Mouse (Mus musculus) lung, embryonic 14.5 days (tissue): ENCODE results near the gene Nudt9. TPM values are rescaled to one million over a fixed set of nuclear protein-coding genes. Genes with fewer than 3 reads are reported as not detected.

Experiments used
- ATAC-seq: fragments of 200-750 bp; cut with Nextera tagmentation; 2 replicates; pipeline ENCODE4 v1.8.0; 2017; ENCODE audit warnings: mild to moderate bottlenecking, moderate TSS enrichment, moderate library complexity; ENCODE audit not compliant: insufficient read depth
- DNase-seq: peaks from one replicate; pipeline ENCODE4 v3.0.0-alpha.2; 2015
- H3K27ac ChIP-seq: fragments of 300-500 bp; sonication (generic); 2 replicates; pipeline ENCODE4 v1.5.1; 2014; ENCODE audit warnings: low read depth, mild to moderate bottlenecking, moderate library complexity
- H3K27me3 ChIP-seq: fragments of 300-500 bp; sonication (generic); 2 replicates; pipeline ENCODE4 v1.6.1; 2014; ENCODE audit warnings: low read length, control low read depth; ENCODE audit not compliant: insufficient read depth
- H3K36me3 ChIP-seq: fragments of 300-500 bp; sonication (generic); 2 replicates; pipeline ENCODE4 v1.6.1; 2014; ENCODE audit warnings: control low read depth; ENCODE audit not compliant: insufficient read depth
- H3K4me1 ChIP-seq: fragments of 300-500 bp; sonication (generic); 2 replicates; pipeline ENCODE4 v1.6.1; 2014; ENCODE audit warnings: antibody characterized with exemption, control low read depth; ENCODE audit not compliant: insufficient read depth
- H3K4me2 ChIP-seq: fragments of 300-500 bp; sonication (generic); 2 replicates; pipeline ENCODE4 v1.6.1; 2014; ENCODE audit warnings: mild to moderate bottlenecking
- H3K4me3 ChIP-seq: fragments of 300-500 bp; sonication (generic); 2 replicates; pipeline ENCODE4 v1.5.1; 2014; ENCODE audit warnings: low read depth, low read length
- H3K9ac ChIP-seq: fragments of 300-500 bp; sonication (generic); 2 replicates; pipeline ENCODE4 v1.6.1; 2014
- H3K9me3 ChIP-seq: fragments of 300-500 bp; sonication (generic); 2 replicates; pipeline ENCODE4 v1.6.1; 2016; ENCODE audit warnings: low read depth, low read length, control low read depth
- CTCF ChIP-seq: IDR thresholded peaks from 2 replicates; pipeline ENCODE4 v1.5.1; 2016; ENCODE audit warnings: antibody characterized with exemption, low read depth
- WGBS: fragments of 180-500 bp; shearing (Covaris S2); extraction: QIAGEN DNeasy Blood & Tissue Kit; methylation state at CpG from one replicate; pipeline ENCODE4 v1.1.7; 2014; 5-methylcytosine and 5-hydroxymethylcytosine counted together
- microRNA-seq: library from miRNA; unstranded; fragments of <30 nt; microRNA quantifications from one replicate; pipeline ENCODE4, GENCODE M21; 2016; ENCODE audit warnings: borderline number of aligned reads
- polyA plus RNA-seq: library from polyadenylated mRNA; unstranded; fragments of >200 nt; fragmentation: Nextera tagmentation; extraction: Ambion mirVana; gene quantifications from 2 replicates; pipeline ENCODE4 v1.2.1, GENCODE M21; 2014

The Nudt9 gene
- polyA plus RNA-seq, 1 experiment from 2014 or later = 62.0 TPM

DNA sequence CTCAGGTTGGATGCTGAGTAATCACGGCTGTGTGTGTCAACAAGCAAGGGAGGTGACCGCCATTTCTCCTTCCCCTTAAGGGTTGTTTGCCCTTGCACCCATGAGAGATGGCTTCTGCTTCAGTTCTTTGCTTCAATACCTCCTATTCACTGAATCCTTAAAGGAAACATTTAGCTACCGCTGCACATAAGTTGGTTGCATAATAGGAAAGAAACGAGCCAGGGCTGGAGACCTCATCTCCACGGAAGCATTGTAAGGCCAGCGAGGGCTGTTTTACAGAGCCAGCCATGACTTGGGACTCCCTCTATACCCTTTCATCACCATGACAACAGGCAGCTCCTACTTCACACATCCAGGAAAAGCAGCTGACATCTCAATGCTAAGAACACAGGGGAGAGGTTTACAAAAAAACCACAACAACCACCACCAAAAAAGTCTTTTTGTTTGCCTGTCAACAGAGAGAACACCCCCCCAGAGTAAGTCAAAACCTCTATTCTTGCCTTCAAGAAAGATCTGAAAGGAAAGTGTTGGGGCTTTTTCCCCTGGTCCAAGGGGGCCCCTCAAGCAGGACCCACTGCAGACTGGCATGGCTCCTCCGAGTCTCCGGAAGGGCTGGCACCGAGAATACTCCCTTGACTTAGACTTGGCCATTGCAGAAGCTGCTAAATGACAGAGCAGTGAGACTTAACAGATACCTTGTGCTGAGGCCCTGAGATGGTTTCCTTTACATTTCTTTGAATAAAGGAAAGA lies 64.2 kb downstream of the Nudt9 start:
- peak overlapping the region; percentile 48 for H3K4me3 ChIP-seq
- DNase-seq (peak; percentile 69), ATAC-seq (no peak)
- H3K9ac ChIP-seq = peak overlapping the region; percentile 36
- H3K9me3 ChIP-seq = no peaks in the 10 kb centered on the region
- no peak for TF ChIP-seq CTCF
- H3K27me3 ChIP-seq = no peaks in the 10 kb centered on the region
- peak overlapping the region; percentile 56 for H3K4me2 ChIP-seq
- peaks cover 43% of the 10 kb centered on the region for H3K4me1 ChIP-seq
- H3K27ac ChIP-seq = peak overlapping the region; percentile 96
- WGBS = 26% methylated on average over 9 of the region's 9 CpGs
- no peaks in the 10 kb centered on the region for H3K36me3 ChIP-seq

- 3% methylated on average over 9 of the region's 9 CpGs for WGBS
- Histone ChIP-seq H3K4me1 (peaks cover 52% of the 10 kb centered on the region), H3K36me3 (no peaks in the 10 kb centered on the region), H3K27ac (peak overlapping the region; percentile 96), H3K9me3 (no peaks in the 10 kb centered on the region), H3K27me3 (no peaks in the 10 kb centered on the region), H3K9ac (peak overlapping the region; percentile 70), H3K4me2 (peak overlapping the region; percentile 56), H3K4me3 (peak overlapping the region; percentile 48)
- ATAC-seq (peak; percentile 60), DNase-seq (peak; percentile 83)
- 0 out of 2 replicates have a peak, but pooled peaks have one; percentile 26 for TF ChIP-seq CTCF
Observed at GRCm38 (mm10) chr5:104112016-104112415, 65.9 kb downstream of the Nudt9 start.

DNA sequence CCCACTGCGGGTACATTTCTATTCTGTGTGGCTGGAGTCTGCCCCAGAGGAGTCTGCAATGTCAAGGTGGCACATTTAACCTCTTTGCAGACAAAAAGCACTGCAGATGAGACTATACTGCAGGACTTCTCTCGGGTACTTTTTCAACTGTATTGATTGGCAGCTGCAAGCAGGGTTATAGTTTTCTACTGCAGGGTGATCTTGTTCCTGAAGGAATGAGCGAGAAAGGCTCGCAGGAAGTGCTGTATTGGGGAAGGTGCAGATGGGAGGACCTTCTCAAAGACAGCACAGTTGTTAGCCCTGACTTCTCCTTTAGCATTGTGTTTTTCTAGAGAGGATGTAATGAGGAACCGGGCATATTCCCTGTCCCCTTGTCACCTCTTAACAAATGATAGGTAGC lies 66.4 kb downstream of the Nudt9 start:
- Histone ChIP-seq H3K4me3 (peak overlapping the region; percentile 48), H3K9ac (peak overlapping the region; percentile 70), H3K9me3 (no peaks in the 10 kb centered on the region), H3K27me3 (no peaks in the 10 kb centered on the region), H3K36me3 (no peaks in the 10 kb centered on the region), H3K4me1 (peaks cover 52% of the 10 kb centered on the region), H3K27ac (peak overlapping the region; percentile 96), H3K4me2 (peak overlapping the region; percentile 56)
- DNase-seq = peak; percentile 62
- WGBS = 10% methylated on average over 5 of the region's 5 CpGs
- TF ChIP-seq CTCF = no peak
- no peak for ATAC-seq

- H3K27me3 ChIP-seq = no peaks in the 10 kb centered on the region
- peak within 1 kb of the TSS; percentile 56 for H3K4me2 ChIP-seq
- peak within 1 kb of the TSS; percentile 96 for H3K27ac ChIP-seq
- H3K4me1 ChIP-seq = peaks cover 48% of the 10 kb centered on the region
- no peaks in the 10 kb centered on the region for H3K36me3 ChIP-seq
- TF ChIP-seq CTCF = no peak
- no peaks in the 10 kb centered on the region for H3K9me3 ChIP-seq
- DNase-seq (peak; percentile 80), ATAC-seq (peak; percentile 74)
- H3K4me3 ChIP-seq = peak within 1 kb of the TSS; percentile 48
- 14% methylated on average over 15 of the region's 15 CpGs for WGBS
- H3K9ac ChIP-seq = peak within 1 kb of the TSS; percentile 70
Observed at GRCm38 (mm10) chr5:104113491-104114172, 67.5 kb downstream of the Nudt9 start, which contains the start of gene Sparcl1. Sparcl1 (minus strand) TSS chr5:104113733.

Small RNA genes within 50 kb of the gene (microRNA-seq; reads per million reads assigned to microRNA genes)
- 4.0 reads per million, percentile 14 among the genes with 10 or more reads in this experiment for gene Mir5619

Other genes starting within 250 kb of the Nudt9 start
- gene Klhl8, start 135.0 kb upstream of the Nudt9 start, polyA plus RNA-seq = 9.4 and 11.1 TPM in 2 replicates
- gene Hsd17b13, start 68.9 kb upstream of the Nudt9 start, polyA plus RNA-seq = 0.23 and 0.61 TPM in 2 replicates
- gene Hsd17b11, start 24.4 kb upstream of the Nudt9 start, polyA plus RNA-seq = 4.2 and 4.4 TPM in 2 replicates
- not detected in 2 replicates for gene Gm17660, start 31.3 kb downstream of the Nudt9 start, polyA plus RNA-seq
- 296 and 307 TPM in 2 replicates for gene Sparcl1, start 67.4 kb downstream of the Nudt9 start, polyA plus RNA-seq
- gene Dspp, start 124.4 kb downstream of the Nudt9 start, polyA plus RNA-seq = not detected in 2 replicates
- gene Dmp1, start 156.3 kb downstream of the Nudt9 start, polyA plus RNA-seq = 0.47 and 0.86 TPM in 2 replicates